Comparison of ENCODE assay signal across 22 mouse cellular contexts in the genomic region with DNA sequence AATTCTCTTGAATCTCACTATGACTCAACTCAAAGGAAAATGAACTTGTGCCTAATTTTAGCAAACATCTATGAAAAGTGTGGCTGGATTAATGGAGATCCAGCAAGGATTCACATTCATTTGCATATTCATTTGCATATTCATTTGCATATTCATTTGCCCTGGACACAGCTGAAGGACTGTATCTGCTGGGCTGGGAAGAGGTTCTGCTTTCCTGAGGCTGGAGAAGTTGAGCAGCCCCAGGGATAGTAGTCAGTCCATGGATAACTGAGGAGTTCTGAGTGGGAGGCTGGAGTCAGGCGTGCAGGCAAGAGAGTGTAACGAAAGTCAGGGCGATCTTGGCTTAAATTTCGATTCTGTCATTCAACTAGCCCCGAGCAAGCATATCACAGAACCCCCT.
DNase-seq lines count a peak whose midpoint lies in the region; ATAC-seq lines count a peak whose summit lies in the region.
"Had no signal": no experiment of that assay in that cellular context is flagged by ENCODE, and none has a peak within 500 bp of the region (broad histone marks: within the 10 kb centered on the region; RNA-seq: fewer than 3 reads in every experiment).

No protein-coding gene starts in this region.

- peak; percentile 44 for ATAC-seq in forebrain, embryonic 14.5 days
- no peak for ATAC-seq in forebrain, embryonic 16.5 days
- peak; percentile 73; the same call in 1 of the 2 replicates for ATAC-seq in kidney, embryonic 14.5 days (ENCODE audit: low FRiP score, low TSS enrichment)
- ATAC-seq in midbrain, embryonic 14.5 days (ENCODE audit: low FRiP score, low TSS enrichment), result no peak
- no peak for ATAC-seq in midbrain, embryonic 11.5 days (ENCODE audit: low FRiP score)
- ATAC-seq: inflammation-experienced regulatory T-cells, adult 6 months; Patski had no signal

- H3K27me3 ChIP-seq in forebrain, embryonic 14.5 days (replicated peaks; ENCODE audit: control insufficient read depth, insufficient read depth, low read length), result no peaks in the 10 kb centered on the region
- H3K27me3 ChIP-seq in forebrain, embryonic 16.5 days (replicated peaks; ENCODE audit: control insufficient read depth, insufficient read depth, low read length), result no peaks in the 10 kb centered on the region
- no peaks in the 10 kb centered on the region for H3K27me3 ChIP-seq in kidney, embryonic 14.5 days (ENCODE audit: control insufficient read depth, insufficient read depth, low read length)
- H3K27me3 ChIP-seq in midbrain, embryonic 14.5 days (ENCODE audit: control insufficient read depth, insufficient read depth, low read length), result no peaks in the 10 kb centered on the region
- H3K27me3 ChIP-seq in midbrain, embryonic 11.5 days (ENCODE audit: control insufficient read depth, insufficient read depth, low read length), result no peaks in the 10 kb centered on the region
- H3K27me3 ChIP-seq: embryonic facial prominence, embryonic 15.5 days; heart, embryonic 12.5 days; hindbrain, embryonic 15.5 days had no signal

- H3K27ac ChIP-seq in forebrain, embryonic 14.5 days (ENCODE audit: low read depth, low read length), result no peak overlapping the region
- no peak overlapping the region for H3K27ac ChIP-seq in forebrain, embryonic 16.5 days (ENCODE audit: low read length)
- no peak overlapping the region for H3K27ac ChIP-seq in kidney, embryonic 14.5 days (ENCODE audit: low read depth, low read length)
- no peak overlapping the region for H3K27ac ChIP-seq in midbrain, embryonic 14.5 days (replicated peaks; ENCODE audit: low read depth, low read length)
- H3K27ac ChIP-seq in midbrain, embryonic 11.5 days (ENCODE audit: low read depth, low read length), result no peak overlapping the region
- H3K27ac ChIP-seq: embryonic facial prominence, embryonic 15.5 days; gastrocnemius, adult 2 months; hindbrain, embryonic 10.5 days; hindbrain, embryonic 15.5 days had no signal

- DNase-seq in forebrain, embryonic 14.5 days (ENCODE audit: low spot score), result peak; percentile 39
- DNase-seq in kidney, adult 8-10 months, result no peak
- peak; percentile 43 for DNase-seq in midbrain, embryonic 14.5 days
- DNase-seq in midbrain, embryonic 11.5 days (ENCODE audit: low spot score, missing footprints), result no peak
- DNase-seq in urinary bladder, postnatal 36 days (ENCODE audit: low spot score in 2 of 2), result no peak
- DNase-seq: adrenal gland, adult 2 months; adrenal gland, postnatal 25 days; cerebellum, adult 11 months; cerebellum, adult 8-10 months; cerebellum, postnatal 14 days; embryo, embryonic 11 days; gastrocnemius, adult 2 months; gastrocnemius, postnatal 25 days had no signal

- no peaks in the 10 kb centered on the region for H3K36me3 ChIP-seq in forebrain, embryonic 14.5 days (ENCODE audit: control insufficient read depth, insufficient read depth, low read length)
- H3K36me3 ChIP-seq in forebrain, embryonic 16.5 days (ENCODE audit: control insufficient read depth, insufficient read depth), result no peaks in the 10 kb centered on the region
- no peaks in the 10 kb centered on the region for H3K36me3 ChIP-seq in kidney, embryonic 14.5 days (ENCODE audit: control insufficient read depth, insufficient read depth, low read length)
- no peaks in the 10 kb centered on the region for H3K36me3 ChIP-seq in midbrain, embryonic 14.5 days (ENCODE audit: control insufficient read depth, insufficient read depth, low read length)
- no peaks in the 10 kb centered on the region for H3K36me3 ChIP-seq in midbrain, embryonic 11.5 days (ENCODE audit: control insufficient read depth, insufficient read depth, low read length)
- H3K36me3 ChIP-seq: embryonic facial prominence, embryonic 15.5 days; heart, embryonic 12.5 days; hindbrain, embryonic 10.5 days; hindbrain, embryonic 15.5 days had no signal

- WGBS in forebrain, embryonic 14.5 days, result 73% methylated on average over 5 of the region's 5 CpGs
- WGBS in forebrain, embryonic 16.5 days, result 57% methylated on average over 5 of the region's 5 CpGs
- 41% methylated on average over 5 of the region's 5 CpGs for WGBS in kidney, embryonic 14.5 days
- WGBS in midbrain, embryonic 14.5 days, result 71% methylated on average over 5 of the region's 5 CpGs
- 80% methylated on average over 5 of the region's 5 CpGs for WGBS in midbrain, embryonic 11.5 days

- no peak overlapping the region for H3K4me2 ChIP-seq in forebrain, embryonic 14.5 days (ENCODE audit: low read length)
- no peak overlapping the region for H3K4me2 ChIP-seq in forebrain, embryonic 16.5 days (ENCODE audit: low read length)
- H3K4me2 ChIP-seq in kidney, embryonic 14.5 days (replicated peaks; ENCODE audit: low read depth, low read length), result no peak overlapping the region
- no peak overlapping the region for H3K4me2 ChIP-seq in midbrain, embryonic 14.5 days (ENCODE audit: low read length)
- H3K4me2 ChIP-seq in midbrain, embryonic 11.5 days, result no peak overlapping the region
- H3K4me2 ChIP-seq: embryonic facial prominence, embryonic 15.5 days; heart, embryonic 12.5 days; hindbrain, embryonic 15.5 days had no signal

- H3K9ac ChIP-seq in forebrain, embryonic 14.5 days (ENCODE audit: low read length), result no peak overlapping the region
- H3K9ac ChIP-seq in forebrain, embryonic 16.5 days (replicated peaks; ENCODE audit: low read depth, low read length), result no peak overlapping the region
- no peak overlapping the region for H3K9ac ChIP-seq in kidney, embryonic 14.5 days (ENCODE audit: low read depth, low read length)
- H3K9ac ChIP-seq in midbrain, embryonic 14.5 days (replicated peaks; ENCODE audit: low read length), result no peak overlapping the region
- H3K9ac ChIP-seq in midbrain, embryonic 11.5 days (ENCODE audit: low read length), result no peak overlapping the region
- H3K9ac ChIP-seq: embryonic facial prominence, embryonic 15.5 days; heart, embryonic 12.5 days; hindbrain, embryonic 15.5 days had no signal

- H3K9me3 ChIP-seq in forebrain, embryonic 14.5 days (replicated peaks; ENCODE audit: control insufficient read depth, low read length), result no peaks in the 10 kb centered on the region
- H3K9me3 ChIP-seq in forebrain, embryonic 16.5 days (ENCODE audit: control insufficient read depth, low read length), result no peaks in the 10 kb centered on the region
- H3K9me3 ChIP-seq in kidney, embryonic 14.5 days (ENCODE audit: control insufficient read depth, low read length), result no peaks in the 10 kb centered on the region
- H3K9me3 ChIP-seq in midbrain, embryonic 14.5 days (ENCODE audit: control insufficient read depth, low read length), result no peaks in the 10 kb centered on the region
- H3K9me3 ChIP-seq in midbrain, embryonic 11.5 days (ENCODE audit: control insufficient read depth, low read length), result no peaks in the 10 kb centered on the region
- H3K9me3 ChIP-seq: embryonic facial prominence, embryonic 15.5 days; heart, embryonic 12.5 days; hindbrain, embryonic 10.5 days; hindbrain, embryonic 15.5 days had no signal

- H3K4me3 ChIP-seq in forebrain, embryonic 14.5 days (ENCODE audit: low read depth, low read length), result no peak overlapping the region
- no peak overlapping the region for H3K4me3 ChIP-seq in forebrain, embryonic 16.5 days (replicated peaks; ENCODE audit: low read length)
- H3K4me3 ChIP-seq in kidney, embryonic 14.5 days (ENCODE audit: low read length), result no peak overlapping the region
- no peak overlapping the region for H3K4me3 ChIP-seq in midbrain, embryonic 14.5 days (replicated peaks; ENCODE audit: low read depth, low read length)
- no peak overlapping the region for H3K4me3 ChIP-seq in midbrain, embryonic 11.5 days (ENCODE audit: low read depth, low read length)
- H3K4me3 ChIP-seq: embryonic facial prominence, embryonic 15.5 days; erythroblast, embryonic 14.5 days; gastrocnemius, adult 2 months; heart, embryonic 12.5 days; hindbrain, embryonic 10.5 days; hindbrain, embryonic 15.5 days had no signal

- H3K4me1 ChIP-seq in forebrain, embryonic 14.5 days (ENCODE audit: control insufficient read depth, insufficient read depth, low read length), result peaks cover 3% of the 10 kb centered on the region; the same call in 1 of the 2 replicates
- H3K4me1 ChIP-seq in forebrain, embryonic 16.5 days (replicated peaks; ENCODE audit: control insufficient read depth, insufficient read depth, low read length), result no peaks in the 10 kb centered on the region
- no peaks in the 10 kb centered on the region for H3K4me1 ChIP-seq in kidney, embryonic 14.5 days (ENCODE audit: control insufficient read depth, insufficient read depth, low read length)
- H3K4me1 ChIP-seq in midbrain, embryonic 14.5 days (ENCODE audit: control insufficient read depth, insufficient read depth, low read length), result no peaks in the 10 kb centered on the region
- H3K4me1 ChIP-seq in midbrain, embryonic 11.5 days (ENCODE audit: control insufficient read depth, insufficient read depth, low read length), result no peaks in the 10 kb centered on the region
- H3K4me1 ChIP-seq: embryonic facial prominence, embryonic 15.5 days; heart, embryonic 12.5 days; hindbrain, embryonic 10.5 days had no signal

Comparison
In these comparisons a context has a peak if more than half of its experiments do, and no peak if none do; other contexts are left out.
1. ATAC-seq: peak in forebrain, embryonic 14.5 days (single experiment) and kidney, embryonic 14.5 days (single experiment); none in forebrain, embryonic 16.5 days (single experiment), midbrain, embryonic 14.5 days (single experiment) and midbrain, embryonic 11.5 days (single experiment).
2. DNase-seq: peak in forebrain, embryonic 14.5 days (single experiment) and midbrain, embryonic 14.5 days (single experiment); none in kidney, adult 8-10 months (0 of 2), midbrain, embryonic 11.5 days (single experiment) and urinary bladder, postnatal 36 days (0 of 2).